Mouse (Mus musculus): ENCODE results near the gene Jaml. TPM values are rescaled to one million over a fixed set of nuclear protein-coding genes. Genes with fewer than 3 reads are reported as not detected.

Jaml gene
- polyA plus RNA-seq, 1 experiment from 2014 or later = 0.60 TPM

- Histone ChIP-seq H3K27ac (ENCODE audit: low read length) (no peak overlapping the region), H3K4me3 (ENCODE audit: low read length) (no peak overlapping the region), H3K4me2 (ENCODE audit: low read depth, low read length) (no peak overlapping the region), H3K4me1 (replicated peaks; ENCODE audit: control insufficient read depth, insufficient read depth, low read length) (no peaks in the 10 kb centered on the region; the same call in 1 of the 2 replicates), H3K9ac (ENCODE audit: low read length) (no peak overlapping the region), H3K27me3 (ENCODE audit: control insufficient read depth, insufficient read depth, low read depth, low read length) (no peaks in the 10 kb centered on the region), H3K36me3 (ENCODE audit: control insufficient read depth, insufficient read depth, low read length) (no peaks in the 10 kb centered on the region), H3K9me3 (ENCODE audit: control insufficient read depth, low read length) (no peaks in the 10 kb centered on the region)
- WGBS = 86% methylated on average over 14 of the region's 14 CpGs
- ATAC-seq (ENCODE audit: low read depth) = no peak
Measured at GRCm38 (mm10) chr9:45125211-45125610, 46.2 kb downstream of the Jaml start.

DNA sequence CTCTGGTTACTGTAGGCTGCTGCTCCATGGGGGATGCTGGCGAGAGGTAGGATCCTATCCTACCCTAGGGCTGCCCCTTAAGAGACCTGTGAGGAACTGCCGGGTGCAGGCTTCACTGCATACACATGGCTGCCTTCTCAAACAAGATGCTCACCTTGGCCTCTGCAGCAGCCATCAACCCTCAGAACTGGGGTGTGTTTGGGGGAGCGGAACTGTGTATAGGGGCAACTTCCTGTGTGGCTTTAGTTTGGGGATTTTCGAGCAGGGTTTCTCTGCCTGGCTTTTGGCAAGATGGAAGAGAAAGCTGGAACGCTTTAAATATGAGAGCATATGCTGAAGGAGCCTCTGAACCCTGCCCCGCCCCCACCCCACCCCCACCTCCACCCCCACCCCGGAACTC lies 48.0 kb downstream of the Jaml start:
- Histone ChIP-seq H3K9ac (ENCODE audit: low read length) (no peak overlapping the region), H3K4me1 (replicated peaks; ENCODE audit: control insufficient read depth, insufficient read depth, low read length) (no peaks in the 10 kb centered on the region; the same call in 1 of the 2 replicates), H3K4me3 (ENCODE audit: low read length) (no peak overlapping the region), H3K27ac (ENCODE audit: low read length) (no peak overlapping the region), H3K4me2 (ENCODE audit: low read depth, low read length) (no peak overlapping the region), H3K36me3 (ENCODE audit: control insufficient read depth, insufficient read depth, low read length) (no peaks in the 10 kb centered on the region), H3K27me3 (ENCODE audit: control insufficient read depth, insufficient read depth, low read depth, low read length) (no peaks in the 10 kb centered on the region), H3K9me3 (ENCODE audit: control insufficient read depth, low read length) (no peaks in the 10 kb centered on the region)
- no peak for ATAC-seq (ENCODE audit: low read depth)
- 53% methylated on average over 7 of the region's 7 CpGs for WGBS

- whole genome bisulfite sequencing = 70% methylated on average over 3 of the region's 3 CpGs
- no peak overlapping the region for H3K4me3 ChIP-seq (ENCODE audit: low read length)
- no peak overlapping the region for H3K4me2 ChIP-seq (ENCODE audit: low read depth, low read length)
- peaks cover 9% of the 10 kb centered on the region for H3K27me3 ChIP-seq (ENCODE audit: control insufficient read depth, insufficient read depth, low read depth, low read length)
- no peak overlapping the region for H3K9ac ChIP-seq (ENCODE audit: low read length)
- H3K27ac ChIP-seq (ENCODE audit: low read length) = no peak overlapping the region
- no peaks in the 10 kb centered on the region for H3K9me3 ChIP-seq (ENCODE audit: control insufficient read depth, low read length)
- ATAC-seq (ENCODE audit: low read depth) = no peak
- no peaks in the 10 kb centered on the region for H3K36me3 ChIP-seq (ENCODE audit: control insufficient read depth, insufficient read depth, low read length)
- H3K4me1 ChIP-seq (replicated peaks; ENCODE audit: control insufficient read depth, insufficient read depth, low read length) = no peaks in the 10 kb centered on the region
Measured at GRCm38 (mm10) chr9:45130119-45130518, 51.1 kb downstream of the Jaml start.

DNA sequence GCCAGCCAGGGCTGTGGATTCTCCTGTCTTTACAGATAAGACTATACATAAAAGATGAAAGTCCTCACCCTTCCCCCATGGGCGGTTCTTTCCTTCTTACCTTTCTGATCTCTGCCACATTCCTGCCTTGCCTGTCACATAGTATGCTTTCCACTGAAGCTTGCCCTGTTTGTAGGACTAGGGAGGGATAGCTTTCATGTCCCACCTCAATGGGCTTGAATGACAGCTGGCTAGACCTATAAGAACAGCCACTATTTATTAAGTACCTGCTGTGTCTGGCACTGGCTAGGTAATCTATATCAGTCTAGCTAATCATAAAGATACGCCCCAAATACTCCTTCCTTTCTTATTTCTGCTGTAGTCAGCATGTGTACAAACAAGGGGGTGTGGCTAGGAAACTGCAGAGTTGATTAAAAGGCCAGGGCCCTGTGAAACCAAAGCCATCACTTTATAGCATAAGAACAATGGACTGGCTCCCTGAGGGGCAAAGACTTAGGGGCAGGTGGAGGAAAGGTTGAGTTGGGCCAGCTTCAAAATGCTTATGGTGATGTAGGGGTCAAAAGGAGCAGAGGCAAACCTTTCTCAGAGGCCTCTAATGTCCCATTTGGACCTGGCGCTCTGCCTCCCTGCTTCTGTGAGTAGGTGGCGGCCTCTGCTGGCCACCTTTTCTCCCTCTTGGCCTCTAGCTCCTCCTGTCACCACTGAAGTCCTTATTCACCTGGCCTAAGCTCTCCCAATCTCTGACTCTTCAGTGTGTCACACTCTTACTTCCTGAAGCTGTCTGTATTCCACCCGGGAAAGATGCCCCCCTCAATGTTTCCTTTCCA lies 54.7 kb downstream of the Jaml start:
- Histone ChIP-seq H3K4me1 (replicated peaks; ENCODE audit: control insufficient read depth, insufficient read depth, low read length) (peaks cover 4% of the 10 kb centered on the region), H3K4me2 (ENCODE audit: low read depth, low read length) (no peak overlapping the region), H3K36me3 (ENCODE audit: control insufficient read depth, insufficient read depth, low read length) (no peaks in the 10 kb centered on the region), H3K9ac (ENCODE audit: low read length) (no peak overlapping the region), H3K4me3 (ENCODE audit: low read length) (no peak overlapping the region), H3K27me3 (ENCODE audit: control insufficient read depth, insufficient read depth, low read depth, low read length) (peaks cover 42% of the 10 kb centered on the region), H3K27ac (ENCODE audit: low read length) (no peak overlapping the region), H3K9me3 (ENCODE audit: control insufficient read depth, low read length) (no peaks in the 10 kb centered on the region)
- ATAC-seq (ENCODE audit: low read depth) = 0 out of 2 replicates have a peak, but pooled peaks have one; percentile 11
- 18% methylated on average over 5 of the region's 5 CpGs for WGBS

DNA sequence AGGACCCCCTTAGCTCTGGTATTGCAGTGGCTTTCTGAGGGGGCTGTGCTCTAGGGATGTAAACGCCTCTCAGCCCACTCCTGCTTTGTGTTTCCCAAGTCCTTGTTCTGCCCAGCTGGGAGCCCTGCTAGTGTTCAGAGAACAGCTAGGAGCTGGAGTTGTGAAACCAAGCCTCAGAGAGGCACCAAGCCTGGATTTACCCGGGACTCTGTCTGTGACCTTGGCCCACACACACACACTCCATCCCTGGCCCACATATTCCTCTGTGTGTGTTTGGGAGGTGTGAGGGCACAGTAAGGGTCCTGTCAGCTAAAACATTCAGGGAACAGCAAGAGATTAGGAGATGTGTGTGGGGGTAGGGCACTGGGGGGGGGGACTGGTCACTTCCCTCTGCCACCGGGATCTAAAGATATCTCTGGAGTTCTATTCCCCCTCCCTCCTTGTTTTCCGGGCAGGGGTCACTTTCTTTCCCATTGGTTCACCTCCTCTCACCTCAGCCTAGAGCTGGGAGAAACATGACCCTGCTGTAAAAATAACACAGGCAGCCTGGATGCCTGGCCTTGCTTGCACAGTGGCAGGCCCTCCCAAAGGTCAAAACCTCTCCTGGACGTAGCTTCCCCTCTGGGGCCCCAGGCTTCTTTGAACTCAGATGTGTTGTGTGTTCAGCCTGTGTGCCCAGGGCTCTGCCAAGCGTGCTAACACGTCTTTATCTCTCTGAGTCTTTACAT lies 57.6 kb downstream of the Jaml start:
- ATAC-seq (ENCODE audit: low read depth) = no peak
- Histone ChIP-seq H3K27me3 (ENCODE audit: control insufficient read depth, insufficient read depth, low read depth, low read length) (peaks cover 61% of the 10 kb centered on the region), H3K9me3 (ENCODE audit: control insufficient read depth, low read length) (no peaks in the 10 kb centered on the region), H3K27ac (ENCODE audit: low read length) (no peak overlapping the region), H3K9ac (ENCODE audit: low read length) (no peak overlapping the region), H3K4me3 (ENCODE audit: low read length) (no peak overlapping the region), H3K36me3 (ENCODE audit: control insufficient read depth, insufficient read depth, low read length) (no peaks in the 10 kb centered on the region), H3K4me1 (replicated peaks; ENCODE audit: control insufficient read depth, insufficient read depth, low read length) (peaks cover 7% of the 10 kb centered on the region), H3K4me2 (ENCODE audit: low read depth, low read length) (no peak overlapping the region)
- WGBS = 15% methylated on average over 7 of the region's 7 CpGs

GRCm38 (mm10) chr9:45138191-45139032 lies 59.4 kb downstream of the Jaml start, which contains the start of gene Scn4b:
TSS of gene Scn4b (plus strand) at chr9:45138395.
- ATAC-seq (ENCODE audit: low read depth) = peak; percentile 72
- peak within 1 kb of the TSS; percentile 55 for H3K4me3 ChIP-seq (ENCODE audit: low read length)
- peaks cover 7% of the 10 kb centered on the region for H3K4me1 ChIP-seq (replicated peaks; ENCODE audit: control insufficient read depth, insufficient read depth, low read length)
- H3K36me3 ChIP-seq (ENCODE audit: control insufficient read depth, insufficient read depth, low read length) = no peaks in the 10 kb centered on the region
- peak within 1 kb of the TSS; percentile 93 for H3K4me2 ChIP-seq (ENCODE audit: low read depth, low read length)
- peak within 1 kb of the TSS; percentile 47; the same call in 1 of the 2 replicates for H3K9ac ChIP-seq (ENCODE audit: low read length)
- under 1% methylated on average over 68 of the region's 76 CpGs for WGBS
- H3K27me3 ChIP-seq (ENCODE audit: control insufficient read depth, insufficient read depth, low read depth, low read length) = peaks cover 74% of the 10 kb centered on the region
- no peaks in the 10 kb centered on the region for H3K9me3 ChIP-seq (ENCODE audit: control insufficient read depth, low read length)
- H3K27ac ChIP-seq (ENCODE audit: low read length) = no peak within 1 kb of the TSS

GRCm38 (mm10) chr9:45139082-45139481 lies 60.1 kb downstream of the Jaml start:
- WGBS = 4% methylated on average over 7 of the region's 7 CpGs
- no peaks in the 10 kb centered on the region for H3K36me3 ChIP-seq (ENCODE audit: control insufficient read depth, insufficient read depth, low read length)
- peak overlapping the region; percentile 47; the same call in 1 of the 2 replicates for H3K9ac ChIP-seq (ENCODE audit: low read length)
- H3K9me3 ChIP-seq (ENCODE audit: control insufficient read depth, low read length) = no peaks in the 10 kb centered on the region
- peak overlapping the region; percentile 93 for H3K4me2 ChIP-seq (ENCODE audit: low read depth, low read length)
- H3K4me1 ChIP-seq (replicated peaks; ENCODE audit: control insufficient read depth, insufficient read depth, low read length) = peaks cover 7% of the 10 kb centered on the region
- no peak overlapping the region for H3K27ac ChIP-seq (ENCODE audit: low read length)
- peaks cover 75% of the 10 kb centered on the region for H3K27me3 ChIP-seq (ENCODE audit: control insufficient read depth, insufficient read depth, low read depth, low read length)
- no peak for ATAC-seq (ENCODE audit: low read depth)
- H3K4me3 ChIP-seq (ENCODE audit: low read length) = peak overlapping the region; percentile 55

DNA sequence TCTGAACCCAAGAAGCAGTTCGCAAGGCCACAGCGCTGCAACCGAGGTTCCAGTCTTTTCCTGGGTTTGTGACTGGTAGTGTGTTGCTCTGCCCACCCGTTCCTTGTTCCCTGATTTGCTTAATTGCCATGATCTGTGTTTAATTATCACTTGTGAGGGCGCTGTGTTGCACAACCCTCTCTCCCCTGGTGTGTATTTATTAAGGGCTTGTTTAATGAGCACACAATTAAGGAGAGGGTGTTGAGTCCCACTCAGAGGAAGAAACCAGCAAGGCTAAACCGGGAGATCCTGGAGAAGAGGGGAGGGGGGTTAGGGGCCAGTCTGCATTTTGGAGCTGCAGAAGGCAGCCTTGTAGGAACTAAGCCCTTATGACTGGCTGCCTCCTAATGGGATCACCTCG lies 62.0 kb downstream of the Jaml start:
- Histone ChIP-seq H3K9ac (ENCODE audit: low read length) (no peak overlapping the region), H3K9me3 (ENCODE audit: control insufficient read depth, low read length) (no peaks in the 10 kb centered on the region), H3K4me2 (ENCODE audit: low read depth, low read length) (no peak overlapping the region), H3K4me1 (replicated peaks; ENCODE audit: control insufficient read depth, insufficient read depth, low read length) (peaks cover 7% of the 10 kb centered on the region), H3K36me3 (ENCODE audit: control insufficient read depth, insufficient read depth, low read length) (no peaks in the 10 kb centered on the region), H3K27ac (ENCODE audit: low read length) (no peak overlapping the region), H3K27me3 (ENCODE audit: control insufficient read depth, insufficient read depth, low read depth, low read length) (peaks cover 72% of the 10 kb centered on the region), H3K4me3 (ENCODE audit: low read length) (no peak overlapping the region)
- WGBS = 59% methylated on average over 7 of the region's 7 CpGs
- ATAC-seq (ENCODE audit: low read depth) = no peak
